Mouse (Mus musculus) liver, embryonic 14.5 days (tissue): ENCODE measurements around the gene Nploc4.

Experiments
- CTCF ChIP-seq: IDR thresholded peaks from 2 replicates; pipeline ENCODE4 v1.5.1; 2016; ENCODE audit warnings: antibody characterized with exemption, low read depth, control low read depth
- EP300 ChIP-seq: IDR thresholded peaks from 2 replicates; pipeline ENCODE4 v1.6.1; 2016; ENCODE audit warnings: antibody characterized with exemption, low read depth

- TF ChIP-seq EP300: no peak
- TF ChIP-seq CTCF: no peak
These were observed 59.4 kb downstream of the Nploc4 start for GRCm38 (mm10) chr11:120378031-120378610.
